Mouse (Mus musculus) WW6 (cell line): ENCODE results near the gene Efcab2.
"Not testable (repeated sequence)": the region's sequence is repeated elsewhere in the genome, so short reads cannot be mapped to it uniquely, and the experiment has no call there.

Experiments
- DNase-seq: peaks from one replicate; pipeline ENCODE4 v3.0.0-alpha.2; 2013; ENCODE audit warnings: low read depth, low spot score

Gene Efcab2

GRCm38 (mm10) chr1:178401960-178402359 is 3.9 kb upstream of the Efcab2 start:
- no peak for DNase-seq

- DNase-seq, result peak; percentile 57
Measured at GRCm38 (mm10) chr1:178405445-178405911, 407 bp upstream of the Efcab2 start.

DNA sequence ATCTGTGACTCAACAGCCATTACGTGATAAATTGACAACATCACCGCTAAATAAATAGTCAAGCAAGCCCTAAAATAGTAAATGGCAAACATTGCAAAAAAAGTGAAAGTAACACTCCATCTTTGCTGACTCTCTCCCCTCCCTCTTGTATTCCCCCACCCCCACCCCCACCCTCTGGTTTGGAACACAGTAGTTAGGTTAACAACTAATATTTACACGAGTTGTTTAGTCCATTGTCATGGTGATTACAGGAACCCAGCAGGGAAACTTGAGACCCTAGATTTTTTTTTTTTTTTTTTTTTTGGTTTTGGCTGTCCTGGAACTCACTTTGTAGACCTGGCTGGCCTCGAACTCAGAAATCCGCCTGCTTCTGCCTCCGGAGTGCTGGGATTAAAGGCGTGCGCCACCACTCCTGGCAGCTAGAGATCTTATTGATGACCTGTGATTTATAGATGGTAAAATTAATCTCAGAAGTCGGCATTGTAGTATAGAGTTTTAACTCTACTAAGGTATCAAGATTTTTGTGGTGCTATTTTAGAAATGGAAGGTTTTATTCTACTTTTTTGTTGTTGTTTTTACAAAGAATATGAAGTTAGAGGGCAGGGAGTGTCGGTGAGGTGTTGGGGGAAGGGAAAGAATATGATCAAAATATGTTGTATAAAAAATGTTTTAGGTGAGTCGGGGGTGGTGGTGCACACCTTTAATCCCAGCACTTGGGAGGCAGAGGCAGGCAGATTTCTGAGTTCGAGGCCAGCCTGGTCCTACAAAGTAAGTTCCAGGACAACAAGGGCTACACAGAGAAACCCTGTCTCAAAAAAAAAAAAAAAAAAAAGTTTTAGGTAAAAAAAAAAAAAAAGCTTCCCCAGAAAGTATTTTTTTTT is 1.1 kb downstream of the Efcab2 start:
- DNase-seq, result peak; percentile 26

GRCm38 (mm10) chr1:178407651-178408050 is 1.8 kb downstream of the Efcab2 start:
- DNase-seq, result no peak

DNA sequence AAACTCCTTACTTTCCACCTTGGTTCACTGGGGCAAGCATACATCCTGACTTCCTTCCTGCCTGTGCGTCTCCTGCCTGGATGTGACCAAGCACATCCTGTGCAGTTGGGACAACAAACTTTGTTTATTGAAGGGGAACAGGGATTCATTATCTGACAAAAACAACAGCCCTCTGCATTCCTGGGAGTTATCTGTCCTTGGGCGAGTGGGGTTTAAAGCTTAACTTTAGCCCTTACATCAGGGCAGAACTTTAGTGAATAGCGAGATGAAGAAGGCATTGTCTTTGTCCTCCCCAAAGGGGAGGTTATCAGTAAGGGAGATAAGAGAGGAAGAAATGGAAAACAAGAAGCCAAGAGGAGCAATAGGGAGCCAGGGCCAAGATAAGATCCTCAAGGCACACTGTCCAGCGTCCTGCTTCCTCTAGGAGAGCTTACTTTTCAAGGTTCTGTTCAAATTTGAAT is 3.0 kb downstream of the Efcab2 start:
- no peak for DNase-seq

DNA sequence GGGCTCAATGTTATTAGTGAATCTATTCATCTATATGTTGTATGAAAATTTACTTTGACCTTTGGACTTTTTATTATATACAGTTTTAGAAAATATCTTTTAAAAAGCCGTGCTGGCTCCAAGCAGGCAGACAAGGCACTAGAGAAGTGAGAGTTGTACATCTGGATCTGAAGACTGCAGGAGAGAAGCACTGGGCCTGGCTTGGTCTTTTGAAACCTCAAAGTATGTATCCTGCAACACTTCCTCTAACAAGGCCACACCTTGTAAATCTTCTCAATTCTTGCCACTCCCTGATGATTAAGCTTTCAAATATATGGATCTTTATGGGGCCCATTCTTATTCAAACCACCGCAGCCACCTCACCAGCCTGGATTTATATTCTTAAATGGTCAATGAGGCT is 7.5 kb downstream of the Efcab2 start:
- DNase-seq, result not testable (repeated sequence)

DNA sequence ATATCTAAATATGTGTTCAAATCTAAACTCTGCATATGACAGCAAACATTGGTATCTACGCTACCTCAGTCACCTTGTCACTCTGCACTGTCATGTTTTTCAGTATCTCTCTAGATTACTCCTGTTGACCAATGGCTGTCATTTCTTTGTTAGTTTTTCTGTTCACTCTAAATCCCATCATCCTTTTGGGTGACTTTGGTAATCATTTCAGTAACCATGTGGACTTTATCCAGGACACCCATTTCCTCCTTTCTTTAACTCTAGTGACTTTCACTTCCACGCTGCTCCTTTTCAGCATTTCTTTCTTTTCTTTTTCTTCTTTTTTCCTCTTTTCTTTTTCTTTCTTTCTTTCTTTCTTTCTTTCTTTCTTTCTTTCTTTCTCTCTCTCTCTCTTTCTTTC is 13.7 kb downstream of the Efcab2 start:
- DNase-seq, result no peak

GRCm38 (mm10) chr1:178423662-178424061 is 17.8 kb downstream of the Efcab2 start:
- DNase-seq, result no peak

GRCm38 (mm10) chr1:178431619-178432444 is 25.9 kb downstream of the Efcab2 start:
- DNase-seq, result no peak

DNA sequence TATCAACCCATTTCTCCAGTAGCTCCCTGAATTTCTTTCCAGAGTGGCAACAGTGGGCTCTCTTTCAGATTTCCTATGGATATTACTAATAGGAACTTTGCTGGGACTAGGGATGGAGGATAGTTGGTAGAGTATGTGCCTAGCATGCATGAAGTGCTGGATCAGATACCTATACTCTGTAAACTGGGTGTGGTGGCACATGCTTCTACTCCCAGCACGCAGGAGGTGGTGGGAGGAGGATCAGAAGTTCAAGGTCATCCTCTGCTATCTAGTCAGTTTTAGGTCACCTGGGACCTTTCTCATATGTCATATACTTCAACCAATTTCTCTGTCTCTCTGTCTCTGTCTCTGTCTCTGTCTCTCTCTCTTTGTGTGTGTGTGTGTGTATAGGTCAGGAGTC is 27.7 kb downstream of the Efcab2 start:
- DNase-seq, result no peak

DNA sequence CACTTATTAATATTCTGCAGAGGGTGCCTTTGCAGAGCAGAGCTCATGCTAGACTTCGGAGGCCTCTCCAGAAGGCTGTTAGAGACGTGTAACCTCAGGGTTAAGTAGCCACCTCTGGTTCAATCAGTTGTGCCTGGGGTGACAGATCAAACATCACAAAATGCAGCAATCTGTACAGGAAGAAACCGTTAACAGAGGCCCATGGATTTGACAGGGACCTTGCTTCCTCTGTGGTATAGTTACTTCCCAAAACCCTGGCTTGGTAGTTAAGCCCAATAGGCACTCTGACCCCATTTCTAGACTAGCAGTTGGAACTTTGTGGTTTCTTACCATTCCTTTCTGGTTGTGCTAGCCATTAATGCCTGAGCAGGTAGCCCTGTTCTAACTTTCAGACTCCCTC is 38.5 kb downstream of the Efcab2 start:
- no peak for DNase-seq

- DNase-seq, result no peak
Measured at GRCm38 (mm10) chr1:178447036-178447435, 41.2 kb downstream of the Efcab2 start.

- no peak for DNase-seq
Measured at GRCm38 (mm10) chr1:178448271-178448744, 42.4 kb downstream of the Efcab2 start.

- DNase-seq, result peak; percentile 48
Measured at GRCm38 (mm10) chr1:178449172-178449571, 43.3 kb downstream of the Efcab2 start.

DNA sequence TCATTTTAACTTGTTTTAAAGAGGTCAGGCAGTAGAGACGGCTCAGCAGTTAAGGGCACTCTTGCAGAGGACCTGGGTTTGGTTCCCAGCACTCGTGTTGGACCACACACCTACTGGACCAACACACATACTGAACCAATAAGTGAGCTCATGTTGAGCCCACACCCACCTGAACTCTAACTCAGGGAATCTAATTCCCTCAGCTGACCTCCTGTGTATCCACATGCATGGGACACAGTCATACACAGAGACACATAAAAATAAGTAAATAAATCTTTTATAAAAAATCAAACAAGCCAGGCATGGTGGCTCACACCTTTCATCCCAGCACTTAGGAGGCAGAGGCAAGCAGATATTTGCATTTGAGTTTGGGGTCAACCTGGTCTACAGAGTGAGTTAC is 44.0 kb downstream of the Efcab2 start:
- DNase-seq, result no peak

DNA sequence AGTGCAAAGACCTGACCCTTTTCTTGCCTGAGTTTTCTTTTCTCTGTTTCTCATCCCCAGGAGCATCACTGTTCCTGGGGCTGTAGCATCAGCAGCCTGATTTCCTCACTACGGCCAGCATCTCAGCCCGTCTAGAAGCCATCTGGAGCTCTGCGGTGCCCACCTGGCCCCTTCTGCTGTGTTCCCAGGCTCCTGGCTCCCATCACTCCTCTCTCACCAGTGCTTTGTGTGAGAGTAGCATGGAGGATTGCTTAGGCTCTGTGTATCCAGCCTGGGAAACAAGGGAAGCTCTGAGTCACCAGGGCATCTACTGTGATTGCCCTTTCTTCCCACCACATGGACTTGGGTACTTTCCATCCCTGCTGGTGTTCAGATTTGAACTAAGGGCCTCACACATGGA is 48.2 kb downstream of the Efcab2 start:
- DNase-seq, result no peak

DNA sequence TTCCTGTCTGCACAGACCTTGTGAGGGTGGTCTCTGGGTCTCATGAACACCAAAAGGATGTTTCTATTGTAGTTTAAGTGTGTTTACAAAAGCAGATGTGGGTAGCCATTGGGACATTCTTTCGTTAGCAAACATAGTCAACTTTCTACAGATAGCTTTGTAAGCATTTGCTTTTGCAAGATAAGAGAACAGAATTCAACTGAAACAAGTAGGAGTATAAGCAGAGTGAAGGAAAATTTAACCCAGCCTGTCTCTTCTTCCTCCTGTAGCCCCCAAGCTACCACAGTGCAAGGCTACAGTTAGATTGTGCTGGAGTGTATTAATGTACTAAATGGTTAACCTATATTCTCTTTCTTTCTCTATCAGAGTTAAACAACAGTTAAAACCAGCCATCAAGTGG is 49.2 kb downstream of the Efcab2 start:
- no peak for DNase-seq

GRCm38 (mm10) chr1:178458029-178458428 is 52.1 kb downstream of the Efcab2 start:
- DNase-seq, result no peak

- DNase-seq, result peak; percentile 55
Measured at GRCm38 (mm10) chr1:178463712-178464111, 57.8 kb downstream of the Efcab2 start.

DNA sequence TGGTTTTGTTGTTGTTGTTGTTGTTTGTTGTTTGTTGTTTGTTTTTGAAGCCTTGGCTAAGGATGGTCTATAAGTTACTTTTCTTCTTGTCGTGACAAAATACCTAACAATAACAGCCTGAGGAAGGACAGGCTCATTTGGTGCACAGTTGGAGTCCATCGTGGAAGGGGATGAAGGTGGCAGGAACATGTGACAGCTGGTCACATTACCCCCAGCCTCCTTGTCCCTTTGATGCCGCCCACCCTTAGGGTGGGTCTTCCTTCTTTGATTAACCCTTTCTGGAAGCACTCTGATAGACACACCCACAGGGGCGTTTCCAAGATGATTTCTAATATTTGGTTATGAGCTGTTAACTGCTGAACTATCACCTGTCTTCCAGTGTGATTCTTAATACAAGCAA is 58.3 kb downstream of the Efcab2 start:
- no peak for DNase-seq

DNA sequence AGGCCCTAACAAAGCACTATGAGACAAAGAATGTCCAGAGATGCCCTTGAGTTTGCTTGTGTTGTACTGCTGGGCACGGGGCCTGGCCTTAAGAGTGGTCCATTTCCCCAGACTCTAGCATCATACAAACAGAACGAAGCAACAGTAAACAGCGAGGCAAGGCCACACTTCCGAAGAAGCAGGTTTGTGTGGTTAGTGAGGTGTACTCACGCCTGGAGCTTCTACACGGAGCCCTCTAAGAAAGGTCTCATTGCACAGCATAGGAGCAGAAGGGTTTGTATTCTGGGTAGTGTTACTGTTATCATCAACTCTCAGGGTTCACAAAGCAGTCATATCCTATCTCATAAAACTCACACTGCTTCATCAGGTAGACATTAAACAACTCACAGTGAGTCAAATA is 61.7 kb downstream of the Efcab2 start:
- DNase-seq, result no peak

DNA sequence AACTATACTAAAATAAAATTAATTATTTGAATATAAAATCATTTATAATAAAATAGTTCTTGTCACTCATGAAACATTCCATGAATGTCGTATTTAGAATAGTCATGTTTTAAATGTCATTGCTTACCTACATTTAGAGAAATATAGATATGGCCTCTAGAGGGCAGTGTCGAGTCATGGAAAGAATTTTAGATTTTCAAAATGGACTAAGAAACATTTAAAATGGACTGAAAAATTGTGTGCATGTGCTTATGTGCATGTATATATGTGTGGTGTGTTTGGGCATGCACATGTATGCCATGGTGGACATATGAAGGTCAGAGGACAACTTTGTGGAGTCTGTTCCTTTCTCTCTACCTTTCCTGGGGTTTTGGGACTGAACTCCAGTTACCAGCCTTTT is 62.4 kb downstream of the Efcab2 start:
- DNase-seq, result peak; percentile 9
